Mouse (Mus musculus): ENCODE measurements around the gene Btbd35f5.
"Not testable (repeated sequence)": the region's sequence is repeated elsewhere in the genome, so short reads cannot be mapped to it uniquely, and the experiment has no call there.

The Btbd35f5 gene

GRCm38 (mm10) chrX:32973597-32973996 is at the start of gene Btbd35f5:
Gene Btbd35f5 (plus strand): TSS chrX:32973897.
- DNase-seq (ENCODE audit: low read depth, low spot score) = not testable (repeated sequence)

GRCm38 (mm10) chrX:32941468-32941867 is 32.2 kb upstream of the Btbd35f5 start, which contains the start of gene Gm21789:
Gene Gm21789 (plus strand): TSS chrX:32941768.
- DNase-seq (ENCODE audit: low read depth, low spot score) = not testable (repeated sequence)

Measured in CD4-positive helper T cell, adult 2 months (primary cell).